ENCODE assay signal across 8 mouse cellular contexts in genomic region chr5:139017371-139018124, GRCm38 (mm10). TPM values are rescaled to one million over a fixed set of nuclear protein-coding genes. Genes with fewer than 3 reads are reported as not detected.
A peak's percentile ranks its signal among the peaks of the same experiment; 100 is the strongest.
DNase-seq lines count a peak whose midpoint lies in the region; ATAC-seq and TF ChIP-seq lines count a peak whose summit lies in the region.

No protein-coding gene starts in this region.

- no peaks in the 10 kb centered on the region for H3K9me3 ChIP-seq in kidney, embryonic 16.5 days (ENCODE audit: low read length)
- H3K9me3 ChIP-seq in heart, postnatal 0 days (replicated peaks; ENCODE audit: control insufficient read depth, low read length) = no peaks in the 10 kb centered on the region
- H3K9me3 ChIP-seq in lung, embryonic 16.5 days (ENCODE audit: control insufficient read depth, low read length) = no peaks in the 10 kb centered on the region
- no peaks in the 10 kb centered on the region for H3K9me3 ChIP-seq in midbrain, embryonic 14.5 days (ENCODE audit: control insufficient read depth, low read length)
- H3K9me3 ChIP-seq in midbrain, embryonic 15.5 days = no peaks in the 10 kb centered on the region
- H3K9me3 ChIP-seq in forebrain, embryonic 11.5 days (ENCODE audit: control insufficient read depth, low read length) = no peaks in the 10 kb centered on the region

- H3K9ac ChIP-seq in kidney, embryonic 16.5 days (replicated peaks; ENCODE audit: low read length) = no peak overlapping the region
- no peak overlapping the region for H3K9ac ChIP-seq in heart, postnatal 0 days (replicated peaks; ENCODE audit: low read depth, low read length)
- H3K9ac ChIP-seq in lung, embryonic 16.5 days (ENCODE audit: low read length) = no peak overlapping the region
- no peak overlapping the region for H3K9ac ChIP-seq in midbrain, embryonic 14.5 days (replicated peaks; ENCODE audit: low read length)
- H3K9ac ChIP-seq in midbrain, embryonic 15.5 days = no peak overlapping the region
- no peak overlapping the region for H3K9ac ChIP-seq in forebrain, embryonic 11.5 days (ENCODE audit: low read length)

- no peak for TF ChIP-seq EP300 in heart, postnatal 0 days (IDR thresholded peaks at IDR 0.05; ENCODE audit: low read depth)

- ATAC-seq in kidney, embryonic 16.5 days (ENCODE audit: low FRiP score, low TSS enrichment) = no peak
- ATAC-seq in heart, postnatal 0 days (ENCODE audit: insufficient read depth, low read depth) = peak; percentile 76
- peak; percentile 73 for ATAC-seq in lung, embryonic 16.5 days (ENCODE audit: low read depth)
- ATAC-seq in midbrain, embryonic 14.5 days (ENCODE audit: low FRiP score, low TSS enrichment) = no peak
- no peak for ATAC-seq in midbrain, embryonic 15.5 days (replicated peaks)
- ATAC-seq in forebrain, embryonic 11.5 days (replicated peaks; ENCODE audit: low FRiP score) = no peak

- H3K27ac ChIP-seq in kidney, embryonic 16.5 days (ENCODE audit: low read length) = no peak overlapping the region
- 0 out of 2 replicates have a peak overlapping the region, but pooled peaks have one; percentile 22 for H3K27ac ChIP-seq in heart, postnatal 0 days (ENCODE audit: low read depth)
- no peak overlapping the region for H3K27ac ChIP-seq in lung, embryonic 16.5 days (ENCODE audit: low read length)
- H3K27ac ChIP-seq in midbrain, embryonic 14.5 days (replicated peaks; ENCODE audit: low read depth, low read length) = no peak overlapping the region
- H3K27ac ChIP-seq in midbrain, embryonic 15.5 days = no peak overlapping the region
- H3K27ac ChIP-seq in forebrain, embryonic 11.5 days (ENCODE audit: low read depth, low read length) = no peak overlapping the region

- H3K4me3 ChIP-seq in kidney, embryonic 16.5 days (ENCODE audit: low read length) = no peak overlapping the region
- H3K4me3 ChIP-seq in heart, postnatal 0 days (ENCODE audit: low read depth, low read length) = no peak overlapping the region
- no peak overlapping the region for H3K4me3 ChIP-seq in lung, embryonic 16.5 days (ENCODE audit: low read length)
- no peak overlapping the region for H3K4me3 ChIP-seq in midbrain, embryonic 14.5 days (replicated peaks; ENCODE audit: low read depth, low read length)
- H3K4me3 ChIP-seq in midbrain, embryonic 15.5 days = no peak overlapping the region
- no peak overlapping the region for H3K4me3 ChIP-seq in forebrain, embryonic 11.5 days (ENCODE audit: low read depth, low read length)

- H3K4me1 ChIP-seq in kidney, embryonic 16.5 days (ENCODE audit: insufficient read depth, low read length) = peaks cover 24% of the 10 kb centered on the region
- peaks cover 11% of the 10 kb centered on the region; the same call in 1 of the 2 replicates for H3K4me1 ChIP-seq in heart, postnatal 0 days (ENCODE audit: control insufficient read depth, insufficient read depth)
- peaks cover 6% of the 10 kb centered on the region for H3K4me1 ChIP-seq in lung, embryonic 16.5 days (replicated peaks; ENCODE audit: control insufficient read depth, insufficient read depth, low read length)
- H3K4me1 ChIP-seq in midbrain, embryonic 14.5 days (ENCODE audit: control insufficient read depth, insufficient read depth, low read length) = no peaks in the 10 kb centered on the region
- H3K4me1 ChIP-seq in midbrain, embryonic 15.5 days = no peaks in the 10 kb centered on the region
- no peaks in the 10 kb centered on the region for H3K4me1 ChIP-seq in forebrain, embryonic 11.5 days (replicated peaks; ENCODE audit: control insufficient read depth, insufficient read depth, low read length)

- WGBS in kidney, embryonic 16.5 days = 69% methylated on average over 15 of the region's 15 CpGs
- WGBS in heart, postnatal 0 days = 50% methylated on average over 15 of the region's 15 CpGs
- 63% methylated on average over 15 of the region's 15 CpGs for WGBS in lung, embryonic 16.5 days
- WGBS in midbrain, embryonic 14.5 days = 84% methylated on average over 15 of the region's 15 CpGs
- 86% methylated on average over 15 of the region's 15 CpGs for WGBS in midbrain, embryonic 15.5 days
- 81% methylated on average over 15 of the region's 15 CpGs for WGBS in forebrain, embryonic 11.5 days

- peak; percentile 89 for DNase-seq in kidney, adult 18-20 months
- DNase-seq in adrenal gland, postnatal 14 days = peak; percentile 89
- DNase-seq in heart, postnatal 0 days (ENCODE audit: low spot score) = peak; percentile 59
- no peak for DNase-seq in midbrain, embryonic 14.5 days
- no peak for DNase-seq in forebrain, embryonic 11.5 days (ENCODE audit: low spot score)

- no peak overlapping the region for H3K4me2 ChIP-seq in kidney, embryonic 16.5 days (replicated peaks; ENCODE audit: low read depth, low read length)
- H3K4me2 ChIP-seq in heart, postnatal 0 days (ENCODE audit: low read depth, low read length) = no peak overlapping the region
- no peak overlapping the region for H3K4me2 ChIP-seq in lung, embryonic 16.5 days (ENCODE audit: low read depth, low read length)
- no peak overlapping the region for H3K4me2 ChIP-seq in midbrain, embryonic 14.5 days (ENCODE audit: low read length)
- no peak overlapping the region for H3K4me2 ChIP-seq in midbrain, embryonic 15.5 days
- H3K4me2 ChIP-seq in forebrain, embryonic 11.5 days (ENCODE audit: low read depth, low read length, severe bottlenecking) = no peak overlapping the region

- H3K36me3 ChIP-seq in kidney, embryonic 16.5 days (ENCODE audit: insufficient read depth, low read length) = no peaks in the 10 kb centered on the region
- H3K36me3 ChIP-seq in heart, postnatal 0 days (replicated peaks; ENCODE audit: control insufficient read depth, insufficient read depth, low read length) = no peaks in the 10 kb centered on the region
- no peaks in the 10 kb centered on the region for H3K36me3 ChIP-seq in lung, embryonic 16.5 days (ENCODE audit: control insufficient read depth, insufficient read depth, low read length)
- H3K36me3 ChIP-seq in midbrain, embryonic 14.5 days (ENCODE audit: control insufficient read depth, insufficient read depth, low read length) = peaks cover 20% of the 10 kb centered on the region
- H3K36me3 ChIP-seq in midbrain, embryonic 15.5 days (replicated peaks) = peaks cover 12% of the 10 kb centered on the region; the same call in 1 of the 2 replicates
- H3K36me3 ChIP-seq in forebrain, embryonic 11.5 days (ENCODE audit: control insufficient read depth, insufficient read depth, low read length) = no peaks in the 10 kb centered on the region

- no peak for TF ChIP-seq CTCF in heart, postnatal 0 days (IDR thresholded peaks at IDR 0.05; ENCODE audit: low read depth)

- no peaks in the 10 kb centered on the region for H3K27me3 ChIP-seq in kidney, embryonic 16.5 days (ENCODE audit: insufficient read depth, low read length)
- H3K27me3 ChIP-seq in heart, postnatal 0 days (ENCODE audit: control insufficient read depth, insufficient read depth, low read length) = no peaks in the 10 kb centered on the region
- no peaks in the 10 kb centered on the region for H3K27me3 ChIP-seq in lung, embryonic 16.5 days (ENCODE audit: control insufficient read depth, insufficient read depth, low read depth, low read length)
- H3K27me3 ChIP-seq in midbrain, embryonic 14.5 days (ENCODE audit: control insufficient read depth, insufficient read depth, low read length) = no peaks in the 10 kb centered on the region
- H3K27me3 ChIP-seq in midbrain, embryonic 15.5 days (replicated peaks) = no peaks in the 10 kb centered on the region
- no peaks in the 10 kb centered on the region for H3K27me3 ChIP-seq in forebrain, embryonic 11.5 days (ENCODE audit: control insufficient read depth, insufficient read depth, low read length)

RNA-seq across cellular contexts. Expression of gene Pdgfa, which starts 20.4 kb away (rescaled TPM):
- 57.1 and 58.6 TPM in 2 replicates for polyA plus RNA-seq in kidney, embryonic 16.5 days (2015; fragmentation: Nextera tagmentation; extraction: Ambion mirVana)
- total RNA-seq in adrenal gland, postnatal 14 days (2021) = 22.0 and 26.0 TPM in 2 replicates
- 60.5 and 78.0 TPM in 2 replicates for total RNA-seq in heart, postnatal 0 days (2014; rRNA removed; ENCODE audit: low replicate concordance)
- 47.2 and 49.6 TPM in 2 replicates for polyA plus RNA-seq in heart, postnatal 0 days (2015; fragmentation: Nextera tagmentation; extraction: Ambion mirVana)
- 56.7 and 58.2 TPM in 2 replicates for polyA plus RNA-seq in lung, embryonic 16.5 days (2015; fragmentation: Nextera tagmentation; extraction: Ambion mirVana)
- polyA plus RNA-seq in midbrain, embryonic 14.5 days (2014; fragmentation: Nextera tagmentation; extraction: Ambion mirVana) = 16.2 and 24.6 TPM in 2 replicates
- polyA plus RNA-seq in midbrain, embryonic 15.5 days (2015; fragmentation: Nextera tagmentation; extraction: Ambion mirVana) = 22.5 and 23.6 TPM in 2 replicates
- polyA plus RNA-seq in forebrain, embryonic 11.5 days (2014; fragmentation: Nextera tagmentation; extraction: Ambion mirVana) = 8.8 and 9.4 TPM in 2 replicates

Comparison
In these comparisons a context has a peak if more than half of its experiments do, and no peak if none do; other contexts are left out.
1. DNase-seq: peak in kidney, adult 18-20 months (single experiment), adrenal gland, postnatal 14 days (single experiment) and heart, postnatal 0 days (single experiment); none in midbrain, embryonic 14.5 days (single experiment) and forebrain, embryonic 11.5 days (single experiment).
2. ATAC-seq: peak in heart, postnatal 0 days (single experiment) and lung, embryonic 16.5 days (single experiment); none in kidney, embryonic 16.5 days (single experiment), midbrain, embryonic 14.5 days (single experiment), midbrain, embryonic 15.5 days (single experiment) and forebrain, embryonic 11.5 days (single experiment).